Mouse (Mus musculus) intestine, embryonic 16.5 days (tissue): ENCODE measurements around the gene Rbm43. TPM values are rescaled to one million over a fixed set of nuclear protein-coding genes. Genes with fewer than 3 reads are reported as not detected.
A peak's percentile ranks its signal among the peaks of the same experiment; 100 is the strongest.

Experiments
- ATAC-seq: fragments of 200-750 bp; cut with Nextera tagmentation; 2 replicates; pipeline ENCODE4 v1.8.0; 2017; ENCODE audit warnings: moderate TSS enrichment, moderate library complexity
- H3K27ac ChIP-seq: fragments of 300-500 bp; sonication (generic); 2 replicates; pipeline ENCODE4 v1.5.1; 2014; ENCODE audit warnings: mild to moderate bottlenecking, low read length
- H3K27me3 ChIP-seq: fragments of 300-500 bp; sonication (generic); replicated peaks from 2 replicates; pipeline ENCODE4 v1.6.1; 2014; ENCODE audit warnings: low read length, control low read depth, mixed read lengths; ENCODE audit not compliant: control insufficient read depth, insufficient read depth
- H3K36me3 ChIP-seq: fragments of 300-500 bp; sonication (generic); 2 replicates; pipeline ENCODE4 v1.6.1; 2014; ENCODE audit warnings: low read length, control low read depth; ENCODE audit not compliant: control insufficient read depth, insufficient read depth
- H3K4me1 ChIP-seq: fragments of 300-500 bp; sonication (generic); 2 replicates; pipeline ENCODE4 v1.6.1; 2014; ENCODE audit warnings: low read length, control low read depth, mixed read lengths; ENCODE audit not compliant: control insufficient read depth, insufficient read depth
- H3K4me2 ChIP-seq: fragments of 300-500 bp; sonication (generic); 2 replicates; pipeline ENCODE4 v1.6.1; 2014; ENCODE audit warnings: low read depth, low read length, control low read depth
- H3K4me3 ChIP-seq: fragments of 300-500 bp; sonication (generic); 2 replicates; pipeline ENCODE4 v1.5.1; 2014; ENCODE audit warnings: mild to moderate bottlenecking, low read length
- H3K9ac ChIP-seq: fragments of 300-500 bp; sonication (generic); 2 replicates; pipeline ENCODE4 v1.6.1; 2014; ENCODE audit warnings: low read depth, low read length
- H3K9me3 ChIP-seq: fragments of 300-500 bp; sonication (generic); 2 replicates; pipeline ENCODE4 v1.6.1; 2016; ENCODE audit warnings: low read length, control low read depth; ENCODE audit not compliant: control insufficient read depth
- WGBS: fragments of 180-500 bp; shearing (Covaris S2); extraction: QIAGEN DNeasy Blood & Tissue Kit; methylation state at CpG from one replicate; pipeline ENCODE4 v1.1.7; 2014; 5-methylcytosine and 5-hydroxymethylcytosine counted together
- polyA plus RNA-seq: library from polyadenylated mRNA; unstranded; fragments of >200 nt; fragmentation: Nextera tagmentation; extraction: Ambion mirVana; gene quantifications from 2 replicates; pipeline ENCODE4 v1.2.1, GENCODE M21; 2015

Gene Rbm43
- polyA plus RNA-seq: 8.3 and 9.3 TPM in 2 replicates

DNA sequence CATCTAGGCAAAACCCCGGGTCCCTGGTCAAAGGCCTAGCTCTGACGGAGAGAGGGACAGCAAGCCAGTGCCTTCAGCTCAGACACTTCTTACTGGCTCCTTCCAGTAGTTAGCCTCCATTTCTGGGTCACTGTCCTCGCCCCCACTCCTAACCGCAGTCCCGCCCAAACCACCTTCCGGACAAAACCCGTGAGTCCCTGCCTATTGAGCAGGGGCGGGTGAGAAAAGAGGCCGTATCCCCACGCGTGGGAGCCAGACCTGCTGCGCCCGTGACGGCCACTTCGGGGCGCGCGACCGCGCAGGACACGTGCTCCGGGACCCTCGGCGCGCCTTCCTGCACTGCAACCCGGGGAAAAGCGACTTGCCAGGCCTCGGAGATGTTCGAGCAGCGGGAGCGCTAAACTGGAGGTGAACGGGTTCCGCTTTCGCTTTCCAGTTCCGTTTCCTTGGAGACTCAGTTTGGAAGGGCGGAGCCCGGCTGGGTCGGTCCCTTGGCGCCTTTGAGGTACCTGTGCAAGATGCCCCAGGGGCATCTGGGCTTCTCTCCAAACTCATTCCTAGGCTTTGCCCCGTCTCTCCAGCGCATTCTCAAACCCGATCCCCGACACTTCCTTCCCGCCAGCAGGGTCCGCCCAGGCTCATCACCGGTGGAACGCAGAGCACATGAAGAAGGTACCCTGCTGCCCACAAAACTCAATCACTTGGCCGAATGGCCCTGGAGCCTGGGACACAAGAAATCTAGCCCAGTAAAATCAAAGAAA is at the start of gene Rbm43:
TSS of gene Rbm43 (minus strand) at position 590 of the 761 bp plus-strand sequence.
- H3K4me3 ChIP-seq: peak within 1 kb of the TSS; percentile 57
- 2% methylated on average over 48 of the region's 48 CpGs for WGBS
- peak; percentile 87 for ATAC-seq
- peak within 1 kb of the TSS; percentile 7; the same call in 1 of the 2 replicates for H3K27ac ChIP-seq
- H3K36me3 ChIP-seq: no peaks in the 10 kb centered on the region
- H3K9me3 ChIP-seq: no peaks in the 10 kb centered on the region
- no peaks in the 10 kb centered on the region for H3K4me1 ChIP-seq
- no peaks in the 10 kb centered on the region for H3K27me3 ChIP-seq
- H3K4me2 ChIP-seq: peak within 1 kb of the TSS; percentile 80
- H3K9ac ChIP-seq: peak within 1 kb of the TSS; percentile 67

- Histone ChIP-seq H3K27ac (no peak overlapping the region), H3K4me3 (no peak overlapping the region), H3K9ac (no peak overlapping the region), H3K4me1 (peaks cover 6% of the 10 kb centered on the region; the same call in 1 of the 2 replicates), H3K4me2 (no peak overlapping the region), H3K27me3 (no peaks in the 10 kb centered on the region), H3K9me3 (no peaks in the 10 kb centered on the region), H3K36me3 (no peaks in the 10 kb centered on the region)
- 66% methylated on average over 13 of the region's 13 CpGs for WGBS
- ATAC-seq: no peak
These were observed 47.3 kb upstream of the Rbm43 start for GRCm38 (mm10) chr2:51982288-51982687.

DNA sequence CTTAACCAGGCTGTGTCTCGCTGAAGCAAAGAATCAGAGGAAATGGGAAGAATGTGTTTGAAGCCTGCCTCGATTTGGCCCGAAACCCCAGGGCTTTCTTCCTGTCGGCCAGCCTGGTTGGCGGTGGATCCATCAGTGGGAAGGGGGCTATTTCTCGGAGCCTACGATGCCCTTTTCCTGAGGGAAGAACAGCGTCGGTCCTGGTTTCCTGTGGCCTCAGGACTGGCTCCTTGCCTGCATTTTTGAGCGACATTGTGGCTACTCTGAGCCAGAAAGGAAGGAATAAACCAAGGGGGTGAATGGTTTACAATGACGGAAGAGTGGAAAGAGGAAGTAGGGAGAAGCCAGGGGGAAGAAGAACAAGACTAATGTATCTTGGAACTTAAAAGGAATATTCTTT is 46.7 kb upstream of the Rbm43 start:
- peak overlapping the region; percentile 11; the same call in 1 of the 2 replicates for H3K4me2 ChIP-seq

GRCm38 (mm10) chr2:51973410-51973968 is 38.5 kb upstream of the Rbm43 start, which contains the start of gene Nmi:
Gene Nmi, minus strand, starts transcription at chr2:51973494.
- Histone ChIP-seq H3K4me1 (peaks cover 3% of the 10 kb centered on the region; the same call in 1 of the 2 replicates), H3K9ac (peak within 1 kb of the TSS; percentile 85), H3K27ac (peak within 1 kb of the TSS; percentile 87), H3K4me2 (peak within 1 kb of the TSS; percentile 74), H3K36me3 (no peaks in the 10 kb centered on the region), H3K9me3 (0 out of 2 replicates have a peak, but pooled peaks cover 2% of the 10 kb centered on the region), H3K4me3 (peak within 1 kb of the TSS; percentile 80), H3K27me3 (no peaks in the 10 kb centered on the region)
- ATAC-seq: peak; percentile 61; the same call in 1 of the 2 replicates
- 72% methylated on average over 9 of the region's 9 CpGs for WGBS

More for the DNA sequence above, 46.7 kb upstream of the Rbm43 start:
- no peaks in the 10 kb centered on the region for H3K36me3 ChIP-seq
- H3K9me3 ChIP-seq: no peaks in the 10 kb centered on the region
- ATAC-seq: no peak
- peak overlapping the region; percentile 1 for H3K27ac ChIP-seq
- no peak overlapping the region for H3K4me3 ChIP-seq
- peak overlapping the region; percentile 17; the same call in 1 of the 2 replicates for H3K9ac ChIP-seq
- H3K4me1 ChIP-seq: peaks cover 6% of the 10 kb centered on the region; the same call in 1 of the 2 replicates
- WGBS: 46% methylated on average over 11 of the region's 11 CpGs
- H3K27me3 ChIP-seq: no peaks in the 10 kb centered on the region

GRCm38 (mm10) chr2:51972641-51973409 is 37.9 kb upstream of the Rbm43 start:
- no peaks in the 10 kb centered on the region for H3K27me3 ChIP-seq
- H3K4me1 ChIP-seq: peaks cover 3% of the 10 kb centered on the region; the same call in 1 of the 2 replicates
- ATAC-seq: peak; percentile 95
- H3K9me3 ChIP-seq: 0 out of 2 replicates have a peak, but pooled peaks cover 2% of the 10 kb centered on the region
- no peaks in the 10 kb centered on the region for H3K36me3 ChIP-seq
- peak overlapping the region; percentile 85 for H3K9ac ChIP-seq
- peak overlapping the region; percentile 87 for H3K27ac ChIP-seq
- peak overlapping the region; percentile 80 for H3K4me3 ChIP-seq
- H3K4me2 ChIP-seq: peak overlapping the region; percentile 74
- WGBS: 3% methylated on average over 40 of the region's 40 CpGs

GRCm38 (mm10) chr2:51972142-51972541 is 37.2 kb upstream of the Rbm43 start:
- Histone ChIP-seq H3K27ac (peak overlapping the region; percentile 9; the same call in 1 of the 2 replicates), H3K36me3 (no peaks in the 10 kb centered on the region), H3K4me2 (peak overlapping the region; percentile 74), H3K4me1 (peaks cover 3% of the 10 kb centered on the region; the same call in 1 of the 2 replicates), H3K9me3 (0 out of 2 replicates have a peak, but pooled peaks cover 2% of the 10 kb centered on the region), H3K9ac (peak overlapping the region; percentile 85; the same call in 1 of the 2 replicates), H3K4me3 (peak overlapping the region; percentile 80), H3K27me3 (no peaks in the 10 kb centered on the region)
- WGBS: 58% methylated on average over 5 of the region's 5 CpGs
- peak; percentile 53 for ATAC-seq

DNA sequence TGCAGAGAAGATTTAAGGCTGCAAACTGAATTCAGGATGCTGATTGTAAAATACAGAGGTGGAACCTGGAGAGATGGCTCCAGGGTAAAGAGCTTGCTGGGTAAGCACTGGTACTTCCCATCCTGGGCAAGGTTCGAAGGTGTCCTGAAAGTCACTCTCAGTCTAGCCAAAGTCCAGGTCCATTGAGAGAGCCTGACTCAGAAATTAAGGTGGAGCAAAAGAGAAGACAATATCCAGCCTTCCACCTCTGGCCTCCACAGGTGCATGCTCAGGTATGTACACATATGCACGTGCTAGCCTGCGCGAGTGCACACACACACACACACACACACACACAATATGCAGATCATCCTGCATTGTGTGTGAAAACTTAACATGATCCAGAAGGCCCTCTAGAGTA is 35.9 kb upstream of the Rbm43 start:
- ATAC-seq: no peak
- Histone ChIP-seq H3K4me1 (peaks cover 3% of the 10 kb centered on the region; the same call in 1 of the 2 replicates), H3K36me3 (no peaks in the 10 kb centered on the region), H3K27me3 (no peaks in the 10 kb centered on the region), H3K9ac (no peak overlapping the region), H3K4me2 (no peak overlapping the region), H3K4me3 (no peak overlapping the region), H3K27ac (no peak overlapping the region), H3K9me3 (0 out of 2 replicates have a peak, but pooled peaks cover 2% of the 10 kb centered on the region)
- 90% methylated on average over 4 of the region's 4 CpGs for WGBS

- Histone ChIP-seq H3K9me3 (0 out of 2 replicates have a peak, but pooled peaks cover 2% of the 10 kb centered on the region), H3K27ac (no peak overlapping the region), H3K27me3 (no peaks in the 10 kb centered on the region), H3K4me3 (no peak overlapping the region), H3K36me3 (no peaks in the 10 kb centered on the region), H3K9ac (no peak overlapping the region), H3K4me1 (no peaks in the 10 kb centered on the region), H3K4me2 (no peak overlapping the region)
- WGBS: 66% methylated on average over 3 of the region's 3 CpGs
- ATAC-seq: no peak
These were observed 32.3 kb upstream of the Rbm43 start for GRCm38 (mm10) chr2:51967288-51967687.
